Comparison of ENCODE assay signal across 8 mouse cellular contexts in the genomic region with DNA sequence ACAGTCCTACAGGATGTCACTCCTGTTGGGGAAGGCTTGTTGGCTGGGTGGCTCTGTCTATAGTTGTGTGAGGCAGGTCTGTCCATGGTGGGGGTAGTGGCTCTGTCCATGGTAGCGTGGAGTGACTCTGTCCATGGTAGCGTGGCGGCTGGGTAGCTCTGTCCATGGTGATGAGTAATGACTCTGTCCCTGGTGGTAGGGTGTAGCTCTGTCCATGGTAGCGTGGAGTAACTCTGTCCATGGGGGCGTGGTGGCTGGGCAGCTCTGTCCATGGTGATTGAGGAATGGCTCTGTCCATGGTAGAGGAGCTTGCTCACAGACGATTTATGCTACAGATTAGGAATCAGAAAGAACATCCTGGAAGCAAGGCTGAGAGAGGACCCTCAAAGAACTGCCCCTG. TPM values are rescaled to one million over a fixed set of nuclear protein-coding genes. Genes with fewer than 3 reads are reported as not detected.
DNase-seq lines count a peak whose midpoint lies in the region; ATAC-seq and TF ChIP-seq lines count a peak whose summit lies in the region.

No protein-coding gene starts in this region.

- H3K9ac ChIP-seq in midbrain, embryonic 13.5 days (replicated peaks): no peak overlapping the region
- no peak overlapping the region for H3K9ac ChIP-seq in midbrain, embryonic 15.5 days
- no peak overlapping the region for H3K9ac ChIP-seq in liver, embryonic 13.5 days
- no peak overlapping the region for H3K9ac ChIP-seq in stomach, embryonic 15.5 days

- H3K4me3 ChIP-seq in midbrain, embryonic 13.5 days (replicated peaks): no peak overlapping the region
- no peak overlapping the region for H3K4me3 ChIP-seq in midbrain, embryonic 15.5 days
- H3K4me3 ChIP-seq in embryonic fibroblast, embryonic 13.5 days (ENCODE audit: insufficient read depth, low read length): no peak overlapping the region
- H3K4me3 ChIP-seq in liver, embryonic 13.5 days (replicated peaks): no peak overlapping the region
- no peak overlapping the region for H3K4me3 ChIP-seq in stomach, embryonic 15.5 days (replicated peaks)

- DNase-seq in hindlimb bud, embryonic 11.5 days (ENCODE audit: extremely low spot score, low read depth, low spot score): peak; percentile 64
- DNase-seq in liver, embryonic 13.5 days: no peak
- no peak for DNase-seq in frontal cortex, postnatal 14 days (ENCODE audit: low spot score in 2 of 2)
- no peak for DNase-seq in left cerebral cortex, adult 8-10 months (ENCODE audit: low spot score in 2 of 2)

- peak; percentile 44; the same call in 1 of the 2 replicates for ATAC-seq in midbrain, embryonic 13.5 days
- ATAC-seq in midbrain, embryonic 15.5 days (replicated peaks): no peak
- ATAC-seq in liver, embryonic 13.5 days (ENCODE audit: low read depth): 0 out of 2 replicates have a peak, but pooled peaks have one; percentile 39
- ATAC-seq in stomach, embryonic 15.5 days (ENCODE audit: insufficient read depth, low FRiP score, low read depth): peak; percentile 88; the same call in 1 of the 2 replicates

- H3K4me1 ChIP-seq in midbrain, embryonic 13.5 days (replicated peaks): peaks cover 14% of the 10 kb centered on the region
- H3K4me1 ChIP-seq in midbrain, embryonic 15.5 days: peaks cover 11% of the 10 kb centered on the region
- no peaks in the 10 kb centered on the region for H3K4me1 ChIP-seq in embryonic fibroblast, embryonic 13.5 days (ENCODE audit: control insufficient read depth, insufficient read depth, low read length)
- no peaks in the 10 kb centered on the region for H3K4me1 ChIP-seq in liver, embryonic 13.5 days (replicated peaks)
- no peaks in the 10 kb centered on the region for H3K4me1 ChIP-seq in stomach, embryonic 15.5 days

- H3K4me2 ChIP-seq in midbrain, embryonic 13.5 days (replicated peaks): no peak overlapping the region
- no peak overlapping the region for H3K4me2 ChIP-seq in midbrain, embryonic 15.5 days
- H3K4me2 ChIP-seq in liver, embryonic 13.5 days: no peak overlapping the region
- H3K4me2 ChIP-seq in stomach, embryonic 15.5 days: no peak overlapping the region

- no peaks in the 10 kb centered on the region for H3K36me3 ChIP-seq in midbrain, embryonic 13.5 days
- H3K36me3 ChIP-seq in midbrain, embryonic 15.5 days (replicated peaks): no peaks in the 10 kb centered on the region
- no peaks in the 10 kb centered on the region for H3K36me3 ChIP-seq in liver, embryonic 13.5 days
- no peaks in the 10 kb centered on the region for H3K36me3 ChIP-seq in stomach, embryonic 15.5 days

- WGBS in midbrain, embryonic 13.5 days: 13% methylated on average over 6 of the region's 6 CpGs
- WGBS in midbrain, embryonic 15.5 days: 14% methylated on average over 6 of the region's 6 CpGs
- WGBS in liver, embryonic 13.5 days (ENCODE audit: insufficient replicate concordance): 18% methylated on average over 6 of the region's 6 CpGs
- whole genome bisulfite sequencing in stomach, embryonic 15.5 days: 10% methylated on average over 6 of the region's 6 CpGs

- H3K27me3 ChIP-seq in midbrain, embryonic 13.5 days: peaks cover 20% of the 10 kb centered on the region
- H3K27me3 ChIP-seq in midbrain, embryonic 15.5 days (replicated peaks): no peaks in the 10 kb centered on the region
- no peaks in the 10 kb centered on the region for H3K27me3 ChIP-seq in liver, embryonic 13.5 days
- H3K27me3 ChIP-seq in stomach, embryonic 15.5 days (replicated peaks): no peaks in the 10 kb centered on the region

- TF ChIP-seq POLR2A in embryonic fibroblast, embryonic 13.5 days (IDR thresholded peaks at IDR 0.05; ENCODE audit: low read depth, low read length): no peak

- H3K27ac ChIP-seq in midbrain, embryonic 13.5 days: no peak overlapping the region
- H3K27ac ChIP-seq in midbrain, embryonic 15.5 days: no peak overlapping the region
- H3K27ac ChIP-seq in embryonic fibroblast, embryonic 13.5 days (ENCODE audit: insufficient read depth, low read length): no peak overlapping the region
- no peak overlapping the region for H3K27ac ChIP-seq in liver, embryonic 13.5 days
- H3K27ac ChIP-seq in stomach, embryonic 15.5 days: no peak overlapping the region

- no peaks in the 10 kb centered on the region for H3K9me3 ChIP-seq in midbrain, embryonic 13.5 days
- H3K9me3 ChIP-seq in midbrain, embryonic 15.5 days: no peaks in the 10 kb centered on the region
- H3K9me3 ChIP-seq in liver, embryonic 13.5 days (replicated peaks): no peaks in the 10 kb centered on the region
- no peaks in the 10 kb centered on the region for H3K9me3 ChIP-seq in stomach, embryonic 15.5 days

- TF ChIP-seq CTCF in embryonic fibroblast, embryonic 13.5 days (IDR thresholded peaks at IDR 0.05; ENCODE audit: borderline replicate concordance, insufficient read depth, low read length): 0 out of 2 replicates have a peak, but pooled peaks have one; percentile 1

RNA-seq across cellular contexts. Expression of gene Igsf21, which starts 12.4 kb away (rescaled TPM):
- polyA plus RNA-seq in midbrain, embryonic 13.5 days (2015; fragmentation: Nextera tagmentation; extraction: Ambion mirVana): 57.0 and 58.9 TPM in 2 replicates
- polyA plus RNA-seq in midbrain, embryonic 15.5 days (2015; fragmentation: Nextera tagmentation; extraction: Ambion mirVana): 93.1 and 96.3 TPM in 2 replicates
- not detected in 2 replicates for polyA plus RNA-seq in embryonic fibroblast, embryonic 13.5 days (2011; ENCODE audit: insufficient read length, low read depth, missing spikeins)
- polyA plus RNA-seq in liver, embryonic 13.5 days (2015; fragmentation: Nextera tagmentation; extraction: Ambion mirVana): 0.16 and 0.18 TPM in 2 replicates
- polyA plus RNA-seq in stomach, embryonic 15.5 days (2015; fragmentation: Nextera tagmentation; extraction: Ambion mirVana): 1.4 and 1.8 TPM in 2 replicates
- 10 to 100 TPM; 72.2 to 82.7 (median 76.7) TPM for total RNA-seq in left cerebral cortex, adult 8-10 months (2022)

Comparison
In these comparisons a context has a peak if more than half of its experiments do, and no peak if none do; other contexts are left out.
1. RNA of gene Igsf21, which starts 12.4 kb away (polyA plus RNA-seq): 93.1 to 96.3 TPM in midbrain, embryonic 15.5 days and 57.0 to 58.9 TPM in midbrain, embryonic 13.5 days; 1.4 to 1.8 TPM in stomach, embryonic 15.5 days, 0.16 to 0.18 TPM in liver, embryonic 13.5 days and not detected in embryonic fibroblast, embryonic 13.5 days; every median in the first group is over 10 times any median in the second.